Mouse (Mus musculus) liver, embryonic 14.5 days (tissue): Measurements from ENCODE around the gene Hoxa2. TPM values are rescaled to one million over a fixed set of nuclear protein-coding genes. Genes with fewer than 3 reads are reported as not detected.
A peak's percentile ranks its signal among the peaks of the same experiment; 100 is the strongest.

ENCODE experiments used
- ATAC-seq: fragments of 200-750 bp; cut with Nextera tagmentation; 2 replicates; pipeline ENCODE4 v1.8.0; 2017; ENCODE audit warnings: moderate number of reproducible peaks, mild to moderate bottlenecking, moderate library complexity; ENCODE audit not compliant: insufficient read depth
- DNase-seq, 3 experiments: peaks; one replicate each; pipeline ENCODE4 v3.0.0-alpha.2; 2012 to 2013; ENCODE audit warnings: low read depth in 3 of 3, low spot score in 3 of 3
- H3K27ac ChIP-seq: fragments of 300-500 bp; sonication (generic); 2 replicates; pipeline ENCODE4 v1.5.1; 2014; ENCODE audit warnings: moderate library complexity, mild to moderate bottlenecking, control low read depth, inconsistent platforms
- H3K27me3 ChIP-seq: fragments of 300-500 bp; sonication (generic); 2 replicates; pipeline ENCODE4 v1.6.1; 2014; ENCODE audit warnings: mild to moderate bottlenecking, low read length, moderate library complexity; ENCODE audit not compliant: control insufficient read depth, insufficient read depth
- H3K36me3 ChIP-seq: fragments of 300-500 bp; sonication (generic); replicated peaks from 2 replicates; pipeline ENCODE4 v1.6.1; 2014; ENCODE audit warnings: low read depth; ENCODE audit not compliant: control insufficient read depth, insufficient read depth
- H3K4me1 ChIP-seq, 2 experiments: fragments of 200-500 bp in 1 of 2; fragments of 300-500 bp in 1 of 2; sonication (generic) in 1 of 2; replicated peaks; 2 replicates each; pipeline ENCODE4 v1.6.1; 2012 to 2014; ENCODE audit warnings: antibody characterized with exemption in 1 of 2, inconsistent platforms in 1 of 2, low read length in 1 of 2; ENCODE audit not compliant: control insufficient read depth in 2 of 2, insufficient read depth in 2 of 2
- H3K4me2 ChIP-seq: fragments of 300-500 bp; sonication (generic); 2 replicates; pipeline ENCODE4 v1.6.1; 2014; ENCODE audit warnings: low read depth, mild to moderate bottlenecking, control low read depth, moderate library complexity
- H3K4me3 ChIP-seq, 2 experiments: fragments of 200-500 bp in 1 of 2; fragments of 300-500 bp in 1 of 2; sonication (generic) in 1 of 2; 2 replicates each; pipeline ENCODE4 v1.5.1; 2012 to 2014; ENCODE audit warnings: low read depth in 2 of 2, low read length in 2 of 2, mild to moderate bottlenecking in 2 of 2, control low read depth in 1 of 2, inconsistent platforms in 1 of 2, moderate library complexity in 1 of 2; ENCODE audit not compliant: insufficient read depth in 1 of 2
- H3K9ac ChIP-seq: fragments of 300-500 bp; sonication (generic); replicated peaks from 2 replicates; pipeline ENCODE4 v1.6.1; 2014; ENCODE audit warnings: mild to moderate bottlenecking, control low read depth, moderate library complexity
- H3K9me3 ChIP-seq: fragments of 300-500 bp; sonication (generic); 2 replicates; pipeline ENCODE4 v1.6.1; 2016; ENCODE audit warnings: low read length, mixed read lengths; ENCODE audit not compliant: control insufficient read depth
- CTCF ChIP-seq: IDR thresholded peaks from 2 replicates; pipeline ENCODE4 v1.5.1; 2016; ENCODE audit warnings: antibody characterized with exemption, low read depth, control low read depth
- EP300 ChIP-seq: IDR thresholded peaks from 2 replicates; pipeline ENCODE4 v1.6.1; 2016; ENCODE audit warnings: antibody characterized with exemption, low read depth
- WGBS: fragments of 180-500 bp; shearing (Covaris S2); extraction: QIAGEN DNeasy Blood & Tissue Kit; methylation state at CpG from one replicate; pipeline ENCODE4 v1.1.7; 2014; ENCODE audit not compliant: insufficient replicate concordance; 5-methylcytosine and 5-hydroxymethylcytosine counted together
- polyA plus RNA-seq, 2 experiments: library from polyadenylated mRNA; depleted of rRNA in 1 of 2; stranded (reverse) in 1 of 2; unstranded in 1 of 2; fragments of >200 nt; fragmentation: Nextera tagmentation in 1 of 2; extraction: Ambion mirVana in 1 of 2; gene quantifications; 2 replicates each; pipeline versions ENCODE4 v1.2.1 to v1.2.3; 2012 to 2014

The Hoxa2 gene
- polyA plus RNA-seq, 2 experiments = 0.14 to 0.26 TPM

DNA sequence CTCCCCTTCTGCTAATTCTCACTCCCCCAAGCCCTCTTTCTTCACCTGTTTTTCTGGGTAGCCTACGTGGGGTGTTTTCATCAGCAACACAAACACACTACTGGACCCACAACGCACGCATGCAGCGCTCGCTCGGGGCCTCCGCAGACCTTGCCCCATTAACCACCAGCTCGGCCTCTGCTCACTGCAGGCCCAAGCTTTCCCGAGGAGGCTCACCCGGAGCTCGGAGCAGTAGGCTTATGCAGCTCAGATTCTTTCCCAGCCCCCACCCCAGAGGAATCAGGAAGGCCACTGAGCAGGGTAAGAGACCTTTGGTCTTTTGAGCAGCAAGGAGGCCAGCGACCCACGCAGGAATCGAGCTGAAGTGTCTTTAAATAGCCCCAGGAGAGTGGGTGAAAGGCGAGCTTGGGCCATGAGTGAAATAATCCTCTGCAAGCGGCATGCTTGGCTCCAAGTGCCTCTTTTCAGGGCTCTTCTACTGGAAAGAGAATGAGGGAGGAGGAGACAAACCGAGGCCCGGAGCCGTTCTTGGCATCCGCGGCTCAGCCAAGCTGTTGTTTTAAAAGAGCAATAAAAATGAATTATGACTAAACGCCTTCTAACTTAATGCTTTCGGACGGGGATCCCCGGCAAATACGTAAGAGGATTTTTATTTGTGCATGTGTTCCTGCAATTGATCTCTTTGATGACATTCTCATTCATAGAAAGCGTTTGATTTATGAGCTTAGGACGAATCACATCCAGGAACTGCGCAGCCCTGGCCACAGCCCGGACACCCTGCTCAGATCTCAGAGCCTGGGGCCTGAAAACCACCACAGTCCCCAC lies 3.9 kb downstream of the Hoxa2 start:
- H3K36me3 ChIP-seq = no peaks in the 10 kb centered on the region
- peak overlapping the region; percentile 13; the same call in 1 of the 2 replicates for H3K4me2 ChIP-seq
- no peaks in the 10 kb centered on the region for H3K9me3 ChIP-seq
- no peak for TF ChIP-seq EP300
- no peak for TF ChIP-seq CTCF
- H3K4me3 ChIP-seq = 0 out of 4 replicates have a peak overlapping the region, but pooled peaks of 1 of the 2 experiments have one; percentile 7
- peaks cover 98% of the 10 kb centered on the region for H3K27me3 ChIP-seq
- no peak overlapping the region for H3K9ac ChIP-seq
- H3K4me1 ChIP-seq = no peaks in the 10 kb centered on the region; a peak in 1 of 4 replicates
- H3K27ac ChIP-seq = no peak overlapping the region
- 13% methylated on average over 30 of the region's 30 CpGs for WGBS
- no peak for ATAC-seq
- DNase-seq = no peak

DNA sequence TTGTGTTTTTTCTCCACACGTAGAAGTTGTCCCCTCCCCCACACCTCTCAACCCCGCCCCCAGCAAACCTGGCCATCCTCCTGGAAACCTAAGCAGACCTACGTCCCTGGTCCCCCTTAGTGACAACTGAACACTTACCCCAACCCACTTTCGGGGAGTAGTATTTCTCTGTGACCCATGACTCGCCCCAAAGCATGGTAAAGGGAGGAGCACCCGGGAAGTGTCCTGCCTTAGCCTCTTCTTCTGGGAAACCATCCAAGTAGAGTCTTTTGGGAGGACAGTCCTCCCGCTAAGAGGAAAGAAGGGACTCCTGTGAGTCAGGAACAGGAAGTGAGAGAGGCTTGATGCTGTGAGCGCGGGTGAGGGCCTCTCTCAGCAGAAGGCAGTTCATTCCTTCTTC lies 4.7 kb downstream of the Hoxa2 start:
- Histone ChIP-seq H3K4me1 (no peaks in the 10 kb centered on the region; a peak in 1 of 4 replicates), H3K27me3 (peaks cover 98% of the 10 kb centered on the region), H3K27ac (no peak overlapping the region), H3K4me3 (0 out of 4 replicates have a peak overlapping the region, but pooled peaks of 1 of the 2 experiments have one; percentile 21), H3K4me2 (no peak overlapping the region), H3K9me3 (no peaks in the 10 kb centered on the region), H3K9ac (no peak overlapping the region), H3K36me3 (no peaks in the 10 kb centered on the region)
- DNase-seq (no peak), ATAC-seq (no peak)
- TF ChIP-seq EP300 = no peak
- TF ChIP-seq CTCF = no peak
- WGBS = 8% methylated on average over 9 of the region's 9 CpGs

DNA sequence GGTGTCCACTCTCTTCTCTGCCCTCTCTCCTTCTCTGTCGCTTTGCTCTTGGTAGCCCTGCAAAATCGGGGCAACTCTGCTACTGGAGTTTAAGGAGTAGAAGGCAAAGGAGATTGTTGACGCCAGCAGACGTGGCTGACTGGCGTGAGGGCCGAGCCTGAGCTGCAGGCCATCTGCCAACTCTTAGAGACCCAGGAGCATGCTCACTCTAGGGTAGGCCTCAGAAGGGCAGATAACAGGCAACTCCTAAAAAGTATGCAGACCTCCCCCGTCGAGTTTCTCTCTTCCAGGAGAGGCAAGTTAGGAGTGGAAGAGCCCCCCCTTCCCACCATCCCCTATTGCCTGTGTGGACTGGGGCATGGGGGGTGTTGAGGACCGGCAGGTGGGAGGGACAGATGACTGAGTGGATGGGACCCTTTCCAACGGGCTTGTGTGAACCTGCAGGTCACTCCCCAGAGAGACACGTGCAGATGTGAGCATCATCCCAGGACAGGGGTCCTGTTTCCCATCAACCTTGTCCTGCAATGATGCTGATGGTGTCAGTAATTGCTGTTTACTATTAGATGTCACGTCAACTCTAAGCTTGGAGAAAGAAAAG lies 5.4 kb downstream of the Hoxa2 start:
- no peak for ATAC-seq
- TF ChIP-seq EP300 (no peak), CTCF (no peak)
- Histone ChIP-seq H3K4me2 (peak overlapping the region; percentile 67), H3K27me3 (peaks cover 98% of the 10 kb centered on the region), H3K4me1 (no peaks in the 10 kb centered on the region; a peak in 1 of 4 replicates), H3K4me3 (peak overlapping the region; percentile 32 to 57; a peak in 3 of 4 replicates), H3K9me3 (no peaks in the 10 kb centered on the region), H3K36me3 (no peaks in the 10 kb centered on the region), H3K27ac (no peak overlapping the region), H3K9ac (no peak overlapping the region)
- WGBS = 17% methylated on average over 12 of the region's 12 CpGs
- DNase-seq = no peak

DNA sequence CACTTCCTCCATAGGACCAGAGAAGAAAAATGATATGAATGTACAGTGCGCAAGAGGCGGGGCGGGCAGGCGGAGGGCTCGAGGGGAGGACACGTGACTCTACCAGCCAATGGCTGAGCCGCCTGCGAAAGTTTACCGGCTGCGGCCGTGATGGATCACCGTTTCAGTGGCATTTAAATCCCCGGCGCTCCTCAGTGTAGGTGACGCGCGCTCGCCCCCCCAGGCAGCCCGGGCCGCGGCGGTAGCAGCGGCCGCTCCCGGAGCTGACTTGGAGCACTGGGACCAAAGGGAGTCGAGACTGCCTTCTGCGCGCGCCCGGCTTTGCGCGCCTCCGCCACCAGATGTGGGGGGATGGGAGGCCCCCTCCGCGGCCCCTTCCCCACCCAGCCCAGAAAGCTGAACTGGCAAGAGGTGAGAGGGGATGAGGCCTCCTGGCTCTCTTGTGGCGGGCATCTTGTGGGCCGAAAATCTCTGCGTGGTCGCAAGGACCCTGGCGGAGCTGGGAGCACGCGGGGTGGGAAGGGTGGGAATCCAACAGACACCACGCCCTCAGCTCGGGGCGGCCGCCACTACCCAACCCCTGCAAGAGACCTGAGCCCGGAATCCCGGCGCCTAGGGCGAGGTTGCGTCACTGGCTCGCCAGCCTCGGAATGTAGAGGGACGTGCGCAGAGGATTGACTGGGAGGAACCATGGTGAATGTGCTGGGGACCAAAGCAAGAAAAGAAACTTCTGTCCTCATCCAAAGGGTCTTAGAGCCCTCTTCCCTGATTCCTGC lies 6.2 kb downstream of the Hoxa2 start, which contains the start of gene Hoxa1:
Gene Hoxa1 (minus strand): TSS at position 42 of the 776 bp plus-strand sequence.
- Histone ChIP-seq H3K9ac (no peak within 1 kb of the TSS), H3K27me3 (peaks cover 98% of the 10 kb centered on the region), H3K9me3 (no peaks in the 10 kb centered on the region), H3K4me3 (peak within 1 kb of the TSS; percentile 53 to 57), H3K27ac (no peak within 1 kb of the TSS), H3K4me2 (peak within 1 kb of the TSS; percentile 67), H3K36me3 (no peaks in the 10 kb centered on the region), H3K4me1 (no peaks in the 10 kb centered on the region; a peak in 1 of 4 replicates)
- ATAC-seq (peak; percentile 47; the same call in 1 of the 2 replicates), DNase-seq (peak in 1 of 3 experiments; percentile 19)
- WGBS = 1% methylated on average over 55 of the region's 55 CpGs
- TF ChIP-seq EP300 (no peak), CTCF (no peak)
